Mouse (Mus musculus) lung, postnatal 10 days (tissue): ENCODE measurements around the gene Adora1.
A peak's percentile ranks its signal among the peaks of the same experiment; 100 is the strongest.

ENCODE experiments used
- DNase-seq: peaks from one replicate; pipeline ENCODE4 v3.0.0; 2021

The Adora1 gene

GRCm38 (mm10) chr1:134215059-134215458 is 20.2 kb downstream of the Adora1 start:
- DNase-seq: no peak

GRCm38 (mm10) chr1:134213405-134213804 is 21.8 kb downstream of the Adora1 start:
- peak; percentile 39 for DNase-seq

- DNase-seq: no peak
Observed at GRCm38 (mm10) chr1:134212351-134212750, 22.9 kb downstream of the Adora1 start.

GRCm38 (mm10) chr1:134211631-134212030 is 23.6 kb downstream of the Adora1 start:
- DNase-seq: no peak

DNA sequence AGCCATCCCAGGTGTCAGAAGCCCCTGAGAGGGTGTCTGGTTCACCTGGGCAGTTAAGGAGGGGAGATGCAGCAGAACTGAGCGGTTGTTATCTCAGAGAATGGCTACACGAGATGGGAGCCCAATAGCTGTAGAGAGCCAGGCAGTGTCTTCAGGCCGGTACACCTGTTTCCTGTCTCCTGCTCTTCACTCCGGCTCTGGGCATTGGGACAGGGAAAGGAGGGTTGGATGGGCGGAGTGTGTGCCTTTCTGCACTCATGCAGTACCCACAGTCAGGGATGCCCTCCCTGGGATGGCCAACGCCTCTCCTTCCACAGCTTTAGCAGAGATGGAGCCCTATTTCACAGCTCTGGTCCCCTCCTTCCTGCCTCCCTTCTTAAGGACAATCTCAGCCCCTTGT is 24.2 kb downstream of the Adora1 start:
- DNase-seq: no peak

DNA sequence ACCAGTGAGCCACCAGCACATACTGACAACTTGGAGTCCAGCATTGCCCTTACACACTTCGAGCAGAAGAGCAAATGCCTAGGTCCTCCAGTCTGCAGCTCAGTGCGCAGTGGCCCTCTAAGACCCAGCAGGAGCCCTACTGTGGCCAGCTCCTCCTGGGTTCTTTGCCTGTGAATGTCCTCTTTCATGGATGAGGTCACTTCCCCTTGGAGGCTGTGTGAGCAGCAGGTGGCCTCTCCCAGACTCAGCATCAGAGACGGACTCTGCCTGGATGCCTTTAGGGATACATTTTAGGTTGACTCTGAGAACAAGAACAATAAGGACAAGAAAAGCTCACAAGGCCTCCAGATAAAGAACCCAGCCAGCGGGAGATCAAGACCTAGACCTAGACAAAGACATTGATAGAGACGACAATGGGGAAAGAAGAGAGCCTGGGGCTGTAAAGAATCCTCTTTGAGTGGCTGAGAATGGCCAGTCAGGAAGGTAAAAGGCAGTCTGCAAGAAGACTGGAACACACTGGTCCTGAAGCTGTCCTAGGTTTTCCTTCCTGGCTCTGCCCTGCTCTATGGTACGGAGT is 25.0 kb downstream of the Adora1 start:
- DNase-seq: no peak

DNA sequence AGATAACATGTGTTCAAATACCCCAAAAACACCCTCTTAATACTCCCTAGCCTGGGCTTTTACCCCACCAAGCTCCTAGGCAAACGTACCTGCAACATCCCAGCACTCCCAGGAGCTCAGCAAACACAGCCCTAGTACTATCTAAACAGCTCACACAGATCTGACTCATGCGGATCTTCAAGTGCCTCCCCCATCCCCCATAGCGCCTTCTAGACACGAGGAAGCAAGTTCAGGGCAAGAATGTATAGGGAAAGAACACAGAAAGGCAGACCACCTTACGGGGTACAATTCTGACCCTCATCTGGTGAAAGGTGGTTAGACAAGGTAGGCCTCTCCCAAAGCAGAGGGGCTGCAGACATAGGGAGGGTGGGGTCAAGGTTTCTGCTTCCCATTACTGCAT is 29.1 kb downstream of the Adora1 start:
- no peak for DNase-seq

DNA sequence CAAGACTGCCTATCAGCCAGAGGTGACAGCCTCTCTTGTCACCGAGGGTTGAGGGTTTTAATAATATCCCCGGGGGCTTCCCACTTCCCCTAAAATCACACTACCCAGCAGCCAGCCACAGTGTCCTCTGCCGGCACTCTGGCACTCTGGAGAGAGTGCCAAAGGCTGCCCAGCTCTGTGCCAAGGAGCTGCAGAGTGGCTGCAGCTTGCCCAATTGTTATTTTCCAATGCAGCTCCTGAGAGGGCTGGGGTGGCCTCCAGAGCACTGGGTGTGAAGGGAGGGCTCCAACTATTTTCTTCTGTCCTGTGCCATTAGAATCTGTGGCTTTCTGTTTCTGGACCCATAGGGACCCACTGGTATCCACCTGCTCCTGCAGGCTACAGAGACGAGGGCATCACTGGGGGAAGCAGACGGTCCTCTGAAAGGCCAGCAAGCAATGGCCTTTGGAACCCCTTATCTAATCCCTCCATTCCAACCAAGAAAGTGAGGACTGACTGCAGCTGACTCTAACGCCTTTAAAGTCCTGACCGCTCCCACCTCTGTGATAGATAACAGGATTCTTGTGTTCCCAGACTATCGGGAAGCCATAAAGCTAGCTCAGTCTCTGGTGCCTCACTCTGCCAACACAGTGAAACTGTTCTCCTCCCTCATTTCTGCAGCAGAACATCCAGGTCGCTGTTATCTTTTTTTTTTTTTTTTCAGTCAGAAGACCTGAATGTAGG is 29.8 kb downstream of the Adora1 start:
- DNase-seq: no peak

- DNase-seq: no peak
Observed at GRCm38 (mm10) chr1:134204230-134204629, 31.0 kb downstream of the Adora1 start.

GRCm38 (mm10) chr1:134201751-134202420 is 33.3 kb downstream of the Adora1 start:
- peak; percentile 82 for DNase-seq

GRCm38 (mm10) chr1:134200998-134201686 is 34.1 kb downstream of the Adora1 start:
- no peak for DNase-seq

DNA sequence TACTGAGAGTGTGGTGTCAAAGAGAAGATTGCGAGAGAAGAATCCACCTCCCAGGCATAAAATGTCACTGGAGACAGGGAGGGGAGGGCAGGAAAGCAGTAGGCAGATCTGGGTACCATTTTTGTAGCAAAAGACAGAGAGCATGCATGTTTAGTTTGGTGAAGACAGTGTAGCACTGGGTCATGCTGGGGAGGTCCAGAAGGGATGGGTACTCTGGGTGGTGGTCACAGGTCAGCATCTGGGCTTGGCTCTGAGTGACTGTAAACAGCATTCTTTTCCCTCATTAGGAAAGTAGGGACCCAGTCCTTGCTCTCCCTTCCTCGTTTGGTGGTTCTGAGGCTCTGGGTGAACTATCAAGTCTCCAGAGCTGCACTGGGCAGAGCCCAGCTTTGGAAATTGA is 34.8 kb downstream of the Adora1 start:
- no peak for DNase-seq

DNA sequence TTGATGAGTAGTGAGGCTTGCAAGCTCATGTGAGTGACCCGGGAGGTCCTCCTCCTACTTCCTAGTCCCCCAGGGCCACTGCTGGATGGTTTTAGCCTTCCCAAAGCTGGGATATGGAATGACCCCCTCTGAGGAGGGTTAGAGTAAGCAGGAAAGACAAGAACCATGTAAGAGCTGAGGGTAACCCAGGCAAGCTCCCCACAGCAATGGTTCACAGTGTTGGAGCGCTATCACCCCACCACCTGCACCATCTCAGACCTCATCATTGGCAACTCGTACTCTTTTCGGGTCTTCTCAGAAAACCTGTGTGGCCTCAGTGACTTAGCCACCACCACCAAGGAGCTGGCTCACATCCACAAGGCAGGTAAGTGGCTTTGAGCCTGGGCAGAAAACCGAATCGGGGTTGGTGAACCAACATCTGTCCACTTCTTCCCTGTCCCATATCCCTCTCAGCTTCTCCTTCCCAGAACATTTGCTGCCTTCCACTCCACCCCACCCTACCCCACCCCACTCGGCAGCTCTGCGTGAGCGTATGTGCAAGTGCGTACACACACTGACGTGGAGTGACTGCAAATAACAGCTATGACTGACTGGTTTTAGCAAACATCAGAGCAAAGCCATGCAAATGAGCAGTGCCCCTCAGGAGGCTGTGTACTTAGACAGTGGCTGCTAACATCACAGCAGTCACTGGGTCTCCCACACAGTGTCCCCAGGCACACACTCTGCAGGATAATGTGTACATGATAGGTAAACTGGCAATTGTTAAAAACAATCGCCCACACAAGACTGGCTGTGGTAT is 36.8 kb downstream of the Adora1 start:
- no peak for DNase-seq

DNA sequence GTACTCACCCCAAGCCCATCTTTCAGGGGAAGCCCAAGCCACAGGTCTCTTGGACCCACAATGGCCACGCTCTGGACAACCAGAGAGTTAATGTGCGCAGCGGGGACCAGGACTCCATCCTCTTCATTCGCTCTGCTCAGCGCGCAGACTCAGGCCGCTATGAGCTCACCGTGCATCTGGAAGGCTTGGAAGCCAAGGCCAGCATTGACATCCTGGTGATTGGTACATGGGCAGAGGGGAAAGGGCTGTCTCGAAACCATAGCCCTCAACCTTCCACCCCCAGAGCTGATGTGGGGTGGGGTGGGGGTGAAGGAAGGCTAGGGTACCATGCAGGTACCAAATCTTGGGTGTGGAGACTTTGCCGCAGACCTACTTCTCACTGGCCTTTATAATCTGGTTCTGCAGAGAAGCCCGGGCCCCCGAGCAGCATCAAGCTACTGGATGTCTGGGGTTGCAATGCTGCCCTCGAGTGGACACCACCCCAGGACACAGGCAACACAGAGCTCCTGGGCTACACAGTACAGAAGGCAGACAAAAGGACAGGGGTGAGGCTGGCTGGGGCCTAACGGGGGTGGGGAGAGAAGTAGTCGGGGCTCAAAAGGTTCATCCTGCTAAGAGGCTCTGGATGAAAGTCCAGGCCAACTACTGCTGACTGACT is 37.8 kb downstream of the Adora1 start:
- DNase-seq: no peak

DNA sequence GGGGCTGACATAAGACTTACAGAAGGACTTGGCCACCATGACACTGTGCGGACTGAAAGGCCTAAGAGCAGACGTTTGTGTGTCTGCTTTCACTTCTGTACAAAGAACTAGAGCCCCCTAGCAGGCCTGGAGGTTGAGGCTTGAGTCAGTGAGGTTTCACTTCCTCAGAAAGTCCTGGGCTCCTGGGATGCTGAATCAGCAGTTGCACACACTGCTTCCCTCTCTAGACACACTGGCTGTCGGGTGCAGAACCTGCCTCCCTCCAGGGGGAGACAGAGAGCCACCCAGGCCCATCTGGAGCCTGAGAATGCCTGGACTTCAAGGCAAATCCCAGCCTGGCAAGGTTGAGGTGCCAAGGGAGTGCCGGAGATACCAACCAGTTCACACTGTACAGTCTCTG is 38.8 kb downstream of the Adora1 start:
- peak; percentile 82 for DNase-seq

GRCm38 (mm10) chr1:134195979-134196378 is 39.3 kb downstream of the Adora1 start:
- DNase-seq: peak; percentile 51

- DNase-seq: peak; percentile 25
Observed at GRCm38 (mm10) chr1:134195571-134195970, 39.7 kb downstream of the Adora1 start.

DNA sequence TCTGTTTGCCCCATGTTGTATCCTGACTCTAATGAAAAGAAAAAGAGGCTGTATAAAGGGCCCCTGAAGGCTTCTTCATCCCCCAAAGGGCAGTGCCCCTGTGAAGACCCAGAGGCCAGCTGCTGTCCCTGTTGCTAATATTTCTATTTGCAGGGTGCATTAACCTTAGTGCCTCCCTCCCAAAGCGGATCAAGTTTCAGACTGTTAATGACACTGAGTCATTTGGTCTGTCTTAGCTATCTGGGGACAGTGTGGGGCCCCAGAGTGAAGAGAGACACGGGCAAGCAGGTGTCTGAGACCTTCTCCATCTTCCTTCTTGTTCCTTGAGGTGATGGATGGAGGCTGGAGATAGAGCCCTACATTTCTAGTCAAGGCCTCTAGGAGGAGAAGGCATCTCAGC is 40.1 kb downstream of the Adora1 start:
- no peak for DNase-seq

- DNase-seq: no peak
Observed at GRCm38 (mm10) chr1:134194298-134195022, 40.8 kb downstream of the Adora1 start.

GRCm38 (mm10) chr1:134193674-134194197 is 41.5 kb downstream of the Adora1 start:
- DNase-seq: no peak

DNA sequence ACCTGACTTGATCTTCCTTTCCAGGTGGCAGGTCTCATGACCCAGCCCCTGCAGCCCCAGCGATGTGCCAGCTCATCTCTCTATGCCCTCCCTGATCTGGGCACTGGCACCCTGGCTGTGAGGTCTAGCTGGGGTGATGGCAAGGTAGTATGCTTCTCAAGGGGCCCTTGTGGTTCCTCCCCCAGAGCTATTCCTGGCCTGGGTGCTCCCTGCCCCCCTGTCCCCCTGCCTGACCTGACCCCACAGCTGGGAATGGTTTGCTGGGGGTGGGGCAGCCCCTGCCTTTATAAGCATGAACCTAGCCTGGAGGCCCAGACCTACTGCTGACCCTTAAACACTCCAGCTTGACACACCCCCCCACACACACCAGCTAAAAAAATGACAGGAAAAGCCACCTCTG is 42.1 kb downstream of the Adora1 start, which contains the start of gene Mybph:
Mybph (plus strand) TSS at position 323 of the 400 bp plus-strand sequence.
- DNase-seq: no peak
